Mouse (Mus musculus) limb, embryonic 11.5 days (tissue): Measurements from ENCODE around the gene Aldoc. TPM values are rescaled to one million over a fixed set of nuclear protein-coding genes. Genes with fewer than 3 reads are reported as not detected.

Experiments used
- ATAC-seq: fragments of 200-750 bp; cut with Nextera tagmentation; 2 replicates; pipeline ENCODE4 v1.8.0; 2017; ENCODE audit warnings: low read depth; ENCODE audit not compliant: insufficient number of reproducible peaks, low FRiP score, low TSS enrichment
- DNase-seq: peaks from one replicate; pipeline ENCODE4 v3.0.0-alpha.2; 2015; ENCODE audit warnings: low spot score
- H3K27ac ChIP-seq: fragments of 300-500 bp; sonication (generic); replicated peaks from 2 replicates; pipeline ENCODE4 v1.5.1; 2014; ENCODE audit warnings: low read depth, mild to moderate bottlenecking, low read length
- H3K27me3 ChIP-seq: fragments of 300-500 bp; sonication (generic); 2 replicates; pipeline ENCODE4 v1.6.1; 2014; ENCODE audit warnings: mild to moderate bottlenecking, low read length, mixed read lengths; ENCODE audit not compliant: control insufficient read depth, insufficient read depth
- H3K36me3 ChIP-seq: fragments of 300-500 bp; sonication (generic); 2 replicates; pipeline ENCODE4 v1.6.1; 2014; ENCODE audit warnings: mild to moderate bottlenecking, low read length, moderate library complexity, mixed read lengths; ENCODE audit not compliant: control insufficient read depth, insufficient read depth
- H3K4me1 ChIP-seq: fragments of 300-500 bp; sonication (generic); 2 replicates; pipeline ENCODE4 v1.6.1; 2014; ENCODE audit warnings: low read length, mixed read lengths; ENCODE audit not compliant: control insufficient read depth, insufficient read depth
- H3K4me2 ChIP-seq: fragments of 300-500 bp; sonication (generic); 2 replicates; pipeline ENCODE4 v1.6.1; 2014; ENCODE audit warnings: low read depth, mild to moderate bottlenecking, moderate library complexity; ENCODE audit not compliant: severe bottlenecking
- H3K4me3 ChIP-seq: fragments of 300-500 bp; sonication (generic); 2 replicates; pipeline ENCODE4 v1.5.1; 2014; ENCODE audit warnings: low read depth, low read length
- H3K9ac ChIP-seq: fragments of 300-500 bp; sonication (generic); 2 replicates; pipeline ENCODE4 v1.6.1; 2014; ENCODE audit warnings: mild to moderate bottlenecking, low read length
- H3K9me3 ChIP-seq: fragments of 300-500 bp; sonication (generic); 2 replicates; pipeline ENCODE4 v1.6.1; 2016; ENCODE audit warnings: low read length; ENCODE audit not compliant: control insufficient read depth
- whole genome bisulfite sequencing: fragments of 180-500 bp; shearing (Covaris S2); extraction: QIAGEN DNeasy Blood & Tissue Kit; methylation state at CpG from one replicate; pipeline ENCODE4 v1.1.7; 2014; 5-methylcytosine and 5-hydroxymethylcytosine counted together
- polyA plus RNA-seq: library from polyadenylated mRNA; unstranded; fragments of >200 nt; fragmentation: Nextera tagmentation; extraction: Ambion mirVana; gene quantifications from 2 replicates; pipeline ENCODE4 v1.2.1, GENCODE M21; 2014

Gene Aldoc
- polyA plus RNA-seq, 1 experiment from 2014 or later = 8.5 TPM

DNA sequence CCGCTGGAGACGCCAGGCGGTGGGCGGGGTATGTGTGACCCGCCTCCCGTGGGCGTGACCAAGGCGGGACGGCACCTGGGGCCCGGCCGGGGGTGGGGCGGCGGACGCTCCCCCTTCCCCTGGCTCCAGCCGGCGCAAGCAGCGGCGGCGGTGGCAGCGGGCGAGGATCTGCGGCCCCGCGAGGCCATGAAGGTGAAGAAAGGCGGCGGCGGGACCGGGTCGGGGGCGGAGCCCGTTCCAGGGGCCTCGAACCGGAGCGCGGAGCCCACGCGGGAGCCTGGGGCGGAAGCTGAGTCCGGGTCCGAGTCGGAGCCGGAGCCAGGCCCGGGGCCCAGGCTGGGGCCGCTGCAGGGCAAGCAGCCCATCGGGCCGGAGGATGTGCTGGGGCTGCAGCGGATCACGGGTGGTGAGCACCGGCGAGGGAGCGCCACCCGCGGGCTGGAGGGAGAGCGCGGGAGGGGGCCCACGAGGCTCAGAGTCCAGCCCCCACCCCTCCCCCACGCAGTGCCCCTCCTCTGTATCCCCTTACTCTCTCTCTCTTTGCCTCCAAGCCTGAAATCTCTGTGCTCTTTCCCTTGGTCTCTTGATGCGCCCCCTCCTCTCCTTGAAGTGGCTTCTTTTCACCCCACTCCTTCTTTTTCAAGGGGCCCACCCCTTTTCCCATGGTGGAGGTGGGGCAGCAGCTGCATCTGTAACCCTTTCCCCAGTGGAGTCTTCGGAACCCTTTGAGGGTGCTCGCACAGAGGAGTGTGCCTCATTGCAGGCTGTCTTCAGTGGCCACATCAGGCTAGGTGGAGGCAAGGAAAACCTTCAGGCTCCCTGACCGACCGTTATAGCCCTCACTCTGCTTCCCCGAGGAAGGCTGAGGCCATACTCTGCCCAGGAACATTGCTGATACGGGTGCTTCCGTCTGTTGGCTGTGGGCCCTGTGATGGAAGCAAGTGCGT, 20.9 kb downstream of the Aldoc start, which contains the start of gene Unc119:
Gene Unc119, plus strand, starts transcription at position 102 of the 947 bp plus-strand sequence.
- peak; percentile 85 for ATAC-seq
- peak within 1 kb of the TSS; percentile 87 for H3K4me3 ChIP-seq
- WGBS = 1% methylated on average over 63 of the region's 66 CpGs

DNA sequence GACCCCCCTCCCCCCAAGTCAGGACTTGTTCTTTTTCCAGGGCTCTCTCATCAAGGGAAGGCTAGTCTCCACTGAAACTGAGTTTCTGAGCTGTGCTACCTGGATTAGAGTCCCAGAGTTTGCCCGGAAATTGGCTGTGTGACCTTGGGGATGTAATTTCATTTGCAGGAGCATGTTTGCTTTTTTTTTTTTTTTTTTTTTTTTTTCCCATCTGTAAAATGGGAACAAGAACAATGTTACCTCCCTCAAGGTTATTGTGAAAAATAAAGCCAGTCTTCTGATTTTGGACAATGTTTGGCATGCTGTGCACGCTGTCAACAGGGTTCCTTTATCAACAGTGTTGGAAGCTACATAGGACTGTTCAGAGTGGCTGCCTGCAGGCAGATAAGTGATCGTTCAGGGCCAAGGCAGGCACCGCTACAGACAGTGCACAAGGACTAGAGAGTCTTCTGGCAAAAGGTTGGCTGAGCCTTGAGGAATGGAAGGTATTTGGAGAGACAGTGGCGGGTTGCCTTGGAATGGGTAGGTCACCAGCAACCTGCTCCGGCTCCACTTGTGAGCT, 21.6 kb downstream of the Aldoc start:
- peaks cover 7% of the 10 kb centered on the region for H3K36me3 ChIP-seq
- H3K27me3 ChIP-seq = no peaks in the 10 kb centered on the region
- H3K9ac ChIP-seq = peak overlapping the region; percentile 93
- peaks cover 15% of the 10 kb centered on the region for H3K4me1 ChIP-seq
- ATAC-seq (no peak), DNase-seq (no peak)
- peak overlapping the region; percentile 51 for H3K4me2 ChIP-seq
- 86% methylated on average over 6 of the region's 6 CpGs for WGBS
- peak overlapping the region; percentile 87 for H3K4me3 ChIP-seq
- H3K9me3 ChIP-seq = no peaks in the 10 kb centered on the region
- H3K27ac ChIP-seq = no peak overlapping the region

More for the DNA sequence above, 20.9 kb downstream of the Aldoc start, which contains the start of gene Unc119:
- DNase-seq = peak; percentile 87
- H3K4me2 ChIP-seq = peak within 1 kb of the TSS; percentile 51
- peaks cover 15% of the 10 kb centered on the region for H3K4me1 ChIP-seq
- H3K9me3 ChIP-seq = no peaks in the 10 kb centered on the region
- H3K9ac ChIP-seq = peak within 1 kb of the TSS; percentile 93
- peak within 1 kb of the TSS; percentile 84 for H3K27ac ChIP-seq
- peaks cover 7% of the 10 kb centered on the region for H3K36me3 ChIP-seq
- no peaks in the 10 kb centered on the region for H3K27me3 ChIP-seq

DNA sequence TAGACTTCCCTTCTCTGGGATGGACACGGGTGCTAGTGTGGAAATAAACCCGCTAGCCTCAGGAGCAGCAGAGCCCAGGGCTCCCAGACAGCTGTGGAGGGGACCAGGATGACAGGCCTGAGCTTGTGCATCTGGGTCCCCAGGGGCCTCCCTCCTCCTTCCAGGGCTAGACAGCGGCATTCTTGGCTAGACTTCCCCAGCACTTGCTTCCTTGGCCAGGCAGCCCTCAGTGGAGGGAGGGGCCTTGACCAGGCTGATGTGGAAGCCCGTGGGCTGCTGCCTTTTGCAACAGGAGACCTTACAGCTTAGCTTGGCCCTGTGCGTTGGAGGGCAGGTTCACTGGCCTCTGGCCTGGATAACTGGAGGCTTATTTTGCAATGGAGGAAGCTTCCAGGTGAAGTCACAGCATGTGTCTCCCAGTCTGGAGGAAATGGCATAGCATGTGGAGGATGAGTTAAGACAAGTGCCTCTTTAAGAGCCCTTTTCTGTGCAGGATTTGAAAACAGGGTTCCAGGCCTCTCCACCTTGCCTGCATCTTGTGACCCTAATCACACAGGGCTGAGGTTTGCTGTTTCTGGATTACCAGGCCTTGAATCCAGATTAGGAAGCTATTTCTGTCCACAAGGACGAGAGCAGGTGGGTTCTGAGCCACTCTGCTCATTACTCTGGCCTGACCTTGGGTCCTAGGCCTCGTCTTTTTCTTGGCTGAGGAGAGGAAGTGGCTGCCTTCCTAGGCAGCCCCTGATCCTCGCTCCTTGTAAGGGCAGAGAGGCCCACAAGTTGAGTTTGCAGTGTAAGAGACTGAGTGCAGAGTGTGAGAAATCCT, 22.3 kb downstream of the Aldoc start:
- no peaks in the 10 kb centered on the region for H3K27me3 ChIP-seq
- peaks cover 15% of the 10 kb centered on the region for H3K4me1 ChIP-seq
- no peaks in the 10 kb centered on the region for H3K9me3 ChIP-seq
- no peak for ATAC-seq
- DNase-seq = no peak
- peaks cover 5% of the 10 kb centered on the region for H3K36me3 ChIP-seq
- 66% methylated on average over 8 of the region's 8 CpGs for WGBS
- peak overlapping the region; percentile 13 for H3K4me2 ChIP-seq
- H3K9ac ChIP-seq = no peak overlapping the region; the same call in 1 of the 2 replicates
- no peak overlapping the region for H3K27ac ChIP-seq
- no peak overlapping the region for H3K4me3 ChIP-seq

DNA sequence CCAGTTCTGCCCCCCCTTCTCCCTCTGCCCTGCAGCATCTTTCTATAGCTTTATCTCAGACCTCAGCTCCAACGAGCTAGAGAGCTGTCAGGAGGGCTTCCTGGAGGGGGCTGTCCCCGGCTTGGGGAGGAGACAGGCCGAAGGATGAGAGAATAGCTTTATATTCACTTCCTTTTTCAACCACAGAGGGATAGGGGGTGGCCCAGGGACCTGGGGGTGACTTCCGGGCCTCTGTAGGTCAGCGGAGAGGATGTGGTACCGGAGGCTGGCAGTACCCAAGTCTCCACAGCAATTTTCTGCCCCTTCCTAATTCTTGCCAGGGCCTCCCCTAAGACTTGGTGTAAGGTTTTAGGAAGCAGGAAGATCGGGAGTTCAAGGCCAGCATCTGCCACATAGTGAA, 23.0 kb downstream of the Aldoc start:
- ATAC-seq = no peak
- WGBS = 82% methylated on average over 7 of the region's 7 CpGs
- H3K4me3 ChIP-seq = no peak overlapping the region
- no peak overlapping the region; the same call in 1 of the 2 replicates for H3K4me2 ChIP-seq
- no peaks in the 10 kb centered on the region for H3K9me3 ChIP-seq
- no peak overlapping the region for H3K27ac ChIP-seq
- H3K4me1 ChIP-seq = peaks cover 15% of the 10 kb centered on the region
- no peak for DNase-seq
- H3K9ac ChIP-seq = no peak overlapping the region; the same call in 1 of the 2 replicates
- H3K27me3 ChIP-seq = no peaks in the 10 kb centered on the region
- H3K36me3 ChIP-seq = peaks cover 5% of the 10 kb centered on the region

DNA sequence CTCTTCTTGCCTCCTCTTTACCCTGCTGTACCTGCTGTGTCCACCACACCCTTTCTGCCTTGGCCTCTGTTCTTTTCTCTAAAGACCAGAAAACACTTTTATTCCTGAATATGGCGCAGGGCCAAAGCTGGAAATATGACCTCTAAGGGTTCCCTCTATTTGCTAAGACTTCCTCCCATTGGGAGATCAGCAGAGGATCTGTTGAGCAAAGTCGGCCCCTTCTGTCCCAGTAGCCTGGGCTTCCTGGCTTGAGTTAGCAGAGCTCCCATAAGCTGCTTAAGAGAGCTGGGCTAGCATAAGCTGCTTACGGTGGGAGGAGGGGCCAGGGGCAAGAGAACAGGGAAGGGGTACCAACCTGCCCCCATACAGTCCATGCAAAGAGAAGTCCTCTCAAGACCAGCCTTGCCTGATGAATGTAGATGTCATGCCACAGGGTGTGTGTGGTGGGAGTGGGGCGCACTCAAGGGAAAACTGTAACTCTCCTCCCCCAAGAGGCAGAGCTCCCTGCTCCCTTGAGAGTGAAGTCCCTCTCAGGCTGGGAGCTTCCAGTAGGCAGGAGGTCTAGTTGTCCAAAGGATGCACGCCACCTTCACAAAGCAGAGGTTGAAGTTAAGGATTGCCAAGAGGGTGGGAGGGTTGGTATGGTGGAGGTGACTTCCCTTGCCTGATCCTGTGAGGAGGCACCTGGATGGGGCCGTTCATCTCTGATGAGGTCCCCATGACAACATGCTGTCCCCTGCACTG, 23.7 kb downstream of the Aldoc start:
- Histone ChIP-seq H3K4me3 (no peak overlapping the region), H3K9me3 (no peaks in the 10 kb centered on the region), H3K4me2 (no peak overlapping the region), H3K36me3 (peaks cover 5% of the 10 kb centered on the region), H3K4me1 (peaks cover 15% of the 10 kb centered on the region), H3K27ac (no peak overlapping the region), H3K27me3 (no peaks in the 10 kb centered on the region), H3K9ac (no peak overlapping the region)
- DNase-seq (no peak), ATAC-seq (no peak)
- WGBS = 87% methylated on average over 6 of the region's 6 CpGs

DNA sequence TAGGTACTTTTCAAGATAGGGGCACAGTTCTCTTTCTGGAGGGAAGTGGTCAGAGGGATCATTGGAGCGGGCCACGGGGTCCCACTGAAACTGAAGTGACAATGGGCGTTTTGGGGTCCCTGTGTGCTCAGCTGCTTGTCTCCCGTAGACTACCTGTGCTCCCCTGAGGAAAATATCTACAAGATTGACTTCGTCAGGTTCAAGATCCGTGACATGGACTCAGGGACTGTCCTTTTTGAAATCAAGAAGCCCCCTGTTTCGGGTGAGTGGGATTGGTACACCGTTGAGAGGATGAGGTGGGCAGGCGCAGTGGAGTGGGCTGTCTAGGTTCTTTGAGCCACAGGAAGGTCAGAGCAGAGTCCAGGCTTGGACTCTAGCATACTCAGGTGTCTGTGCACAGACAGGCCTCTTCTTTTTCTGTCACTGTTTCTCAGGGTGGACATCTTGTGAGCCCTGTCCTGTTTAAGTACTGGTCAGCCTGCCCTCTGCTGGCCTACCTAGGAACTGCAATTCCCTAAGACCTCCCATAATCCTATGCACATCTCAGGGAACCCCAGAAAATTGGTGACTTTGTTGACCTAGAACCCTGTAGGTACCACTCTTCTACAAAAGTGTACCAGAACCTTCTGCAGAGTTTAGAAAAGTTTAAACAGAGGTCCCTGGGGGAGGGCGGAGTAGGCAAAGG, 24.4 kb downstream of the Aldoc start:
- Histone ChIP-seq H3K4me3 (no peak overlapping the region), H3K9me3 (no peaks in the 10 kb centered on the region), H3K27me3 (no peaks in the 10 kb centered on the region), H3K4me2 (no peak overlapping the region), H3K4me1 (peaks cover 15% of the 10 kb centered on the region), H3K27ac (no peak overlapping the region), H3K9ac (no peak overlapping the region), H3K36me3 (peaks cover 5% of the 10 kb centered on the region)
- ATAC-seq = no peak
- 88% methylated on average over 10 of the region's 10 CpGs for WGBS
- peak; percentile 81 for DNase-seq

DNA sequence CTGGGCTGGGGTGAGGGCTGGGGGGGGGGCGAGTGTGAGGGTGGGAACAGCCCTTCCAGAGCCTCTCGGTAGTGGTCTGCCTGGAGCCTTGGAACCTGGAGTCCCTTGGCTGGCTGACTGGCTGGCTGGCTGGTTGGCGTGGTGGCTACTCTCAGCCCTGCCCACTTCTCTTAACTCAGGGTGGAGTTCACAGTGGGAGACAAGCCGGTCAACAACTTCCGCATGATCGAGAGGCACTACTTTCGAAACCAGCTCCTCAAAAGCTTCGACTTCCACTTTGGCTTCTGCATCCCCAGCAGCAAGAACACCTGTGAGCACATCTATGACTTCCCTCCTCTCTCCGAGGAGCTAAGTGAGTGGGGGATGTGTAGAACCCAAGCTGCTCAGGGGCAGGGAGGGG, 25.1 kb downstream of the Aldoc start:
- Histone ChIP-seq H3K27ac (no peak overlapping the region), H3K9ac (no peak overlapping the region), H3K9me3 (no peaks in the 10 kb centered on the region), H3K4me3 (no peak overlapping the region), H3K27me3 (no peaks in the 10 kb centered on the region), H3K4me1 (peaks cover 15% of the 10 kb centered on the region), H3K4me2 (no peak overlapping the region), H3K36me3 (peaks cover 5% of the 10 kb centered on the region; the same call in 1 of the 2 replicates)
- ATAC-seq (no peak), DNase-seq (no peak)
- 79% methylated on average over 9 of the region's 9 CpGs for WGBS
